8 mouse cellular contexts compared by ENCODE assay signal in the genomic region with DNA sequence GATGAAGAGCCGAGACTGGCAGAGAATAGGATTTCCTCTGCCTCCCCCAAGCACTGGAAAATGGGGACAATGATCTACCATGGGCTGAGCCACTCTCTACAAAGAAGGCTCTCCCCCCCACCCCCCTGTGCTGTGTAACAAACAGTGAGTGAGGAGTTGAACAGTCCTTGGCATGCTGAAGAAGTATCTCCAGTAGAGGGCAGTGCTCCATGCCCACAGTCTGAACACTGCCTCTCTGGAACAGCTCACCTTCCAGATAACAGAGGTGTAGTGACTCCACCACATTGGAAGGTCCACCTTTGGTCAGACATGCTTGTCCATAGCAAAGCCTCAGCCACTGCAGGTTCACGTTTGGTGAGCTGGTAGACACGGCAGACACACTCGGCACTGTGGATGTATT.
A peak's percentile ranks its signal among the peaks of the same experiment; 100 is the strongest.
DNase-seq lines count a peak whose midpoint lies in the region; ATAC-seq and TF ChIP-seq lines count a peak whose summit lies in the region.

No protein-coding gene starts in this region.

- peaks cover 1% of the 10 kb centered on the region for H3K27me3 ChIP-seq in CH12.LX (replicated peaks)
- no peaks in the 10 kb centered on the region for H3K27me3 ChIP-seq in limb, embryonic 12.5 days
- no peaks in the 10 kb centered on the region for H3K27me3 ChIP-seq in midbrain, postnatal 0 days (ENCODE audit: insufficient read depth, low read length)

- DNase-seq in CD4-positive, CD25-positive, alpha-beta regulatory T cell, adult 2 months (ENCODE audit: low read depth, low spot score): peak; percentile 86
- DNase-seq in CH12.LX (ENCODE audit: extremely low read depth): peak; percentile 54
- DNase-seq in midbrain, postnatal 0 days (ENCODE audit: low spot score): peak; percentile 60
- peak; percentile 47 to 51 for DNase-seq in thymus, postnatal 36 days

- no peak for ATAC-seq in CD4-positive, CD25-positive, alpha-beta regulatory T cell, adult 4 months
- peak; percentile 92 for ATAC-seq in common myeloid progenitor, adult 5-6 weeks (replicated peaks; ENCODE audit: low read depth, poor library complexity, severe bottlenecking)
- ATAC-seq in hematopoietic stem cell, adult 5-6 weeks (replicated peaks in 1 of 2; ENCODE audit: insufficient read depth in 1 of 2, low FRiP score in 2 of 2, low TSS enrichment in 1 of 2, low read depth in 1 of 2, poor library complexity in 2 of 2, severe bottlenecking in 2 of 2): peak; percentile 81 to 91
- ATAC-seq in limb, embryonic 12.5 days (ENCODE audit: insufficient number of reproducible peaks, insufficient read depth, low FRiP score, low TSS enrichment, low read depth): peak; percentile 32; the same call in 1 of the 2 replicates
- no peak for ATAC-seq in midbrain, postnatal 0 days (ENCODE audit: low FRiP score)

- no peaks in the 10 kb centered on the region for H3K79me2 ChIP-seq in CH12.LX (replicated peaks; ENCODE audit: control insufficient read depth, extremely low read depth, insufficient read depth, poor library complexity, severe bottlenecking)

- no peak overlapping the region for H3K4me3 ChIP-seq in CH12.LX (replicated peaks in 1 of 3; ENCODE audit: low read depth in 2 of 3, low read length in 2 of 3, poor library complexity in 1 of 3)
- no peak overlapping the region for H3K4me3 ChIP-seq in limb, embryonic 12.5 days (replicated peaks)
- no peak overlapping the region for H3K4me3 ChIP-seq in midbrain, postnatal 0 days (ENCODE audit: low read depth, low read length)

- peaks cover 3 to 17% of the 10 kb centered on the region in 2 experiments; a peak in 2 of 4 replicates for H3K4me1 ChIP-seq in CH12.LX (ENCODE audit: control insufficient read depth in 1 of 2, insufficient read depth in 2 of 2)
- peaks cover 42% of the 10 kb centered on the region for H3K4me1 ChIP-seq in limb, embryonic 12.5 days (replicated peaks)
- no peaks in the 10 kb centered on the region for H3K4me1 ChIP-seq in midbrain, postnatal 0 days (ENCODE audit: insufficient read depth, low read length)

- dilution Hi-C loops in CH12.LX (cut with MboI; ENCODE audit: extremely low pct_ligation_motif_present, extremely low pct_unique_long_range_greater_than_20kb, low sequenced_read_pairs): no loop called here

- H3K9ac ChIP-seq in CH12.LX (ENCODE audit: insufficient read depth, low read depth): no peak overlapping the region
- H3K9ac ChIP-seq in limb, embryonic 12.5 days (replicated peaks): no peak overlapping the region
- H3K9ac ChIP-seq in midbrain, postnatal 0 days (replicated peaks; ENCODE audit: low read length, poor library complexity, severe bottlenecking): no peak overlapping the region

- in situ Hi-C loops in CH12.LX (cut with MboI; ENCODE audit: low pct_ligation_motif_present, low pct_unique_long_range_greater_than_20kb, low sequenced_read_pairs): no loop called here

- no peaks in the 10 kb centered on the region for H3K36me3 ChIP-seq in CH12.LX (replicated peaks in 1 of 2; ENCODE audit: control insufficient read depth in 1 of 2, insufficient read depth in 1 of 2, low read length in 1 of 2)
- H3K36me3 ChIP-seq in limb, embryonic 12.5 days: no peaks in the 10 kb centered on the region
- H3K36me3 ChIP-seq in midbrain, postnatal 0 days (ENCODE audit: insufficient read depth, low read length): no peaks in the 10 kb centered on the region

- no peaks in the 10 kb centered on the region for H3K9me3 ChIP-seq in CH12.LX (replicated peaks; ENCODE audit: low read length)
- no peaks in the 10 kb centered on the region for H3K9me3 ChIP-seq in limb, embryonic 12.5 days
- H3K9me3 ChIP-seq in midbrain, postnatal 0 days (ENCODE audit: low read length): no peaks in the 10 kb centered on the region

- no peak for TF ChIP-seq EP300 in CH12.LX (IDR thresholded peaks at IDR 0.05; ENCODE audit: low read length)

- WGBS in limb, embryonic 12.5 days: 80% methylated on average over 4 of the region's 4 CpGs
- 79% methylated on average over 4 of the region's 4 CpGs for WGBS in midbrain, postnatal 0 days

- no peak overlapping the region for H3K4me2 ChIP-seq in CH12.LX (ENCODE audit: insufficient read depth, low read depth, poor library complexity, severe bottlenecking)
- H3K4me2 ChIP-seq in limb, embryonic 12.5 days: no peak overlapping the region
- no peak overlapping the region for H3K4me2 ChIP-seq in midbrain, postnatal 0 days (ENCODE audit: low read depth, low read length, poor library complexity, severe bottlenecking)

- H3K27ac ChIP-seq in CH12.LX (ENCODE audit: insufficient read depth, low read depth): no peak overlapping the region
- H3K27ac ChIP-seq in limb, embryonic 12.5 days: no peak overlapping the region
- H3K27ac ChIP-seq in midbrain, postnatal 0 days (ENCODE audit: low read depth, low read length): no peak overlapping the region

- peak; percentile 67 for TF ChIP-seq RAD21 in CH12.LX (IDR thresholded peaks at IDR 0.05; ENCODE audit: low read depth, low read length)

- peak; percentile 62 to 73 for TF ChIP-seq CTCF in CH12.LX (conservative IDR thresholded peaks at IDR 0.05 in 1 of 2, IDR thresholded peaks at IDR 0.05 in 1 of 2; ENCODE audit: low read depth in 2 of 2, low read length in 2 of 2)
- peak; percentile 78 for TF ChIP-seq CTCF in midbrain, postnatal 0 days (IDR thresholded peaks at IDR 0.05)

- TF ChIP-seq POLR2A in CH12.LX (IDR thresholded peaks at IDR 0.05; ENCODE audit: low read depth, low read length): no peak

TF ChIP-seq in CH12.LX, 34 proteins besides CTCF, POLR2A, EP300 and RAD21:
- no peak for TF ChIP-seq CHD2 (IDR thresholded peaks at IDR 0.05; ENCODE audit: low read length)
- peak; percentile 81 for TF ChIP-seq SMC3 (IDR thresholded peaks at IDR 0.05; ENCODE audit: low read depth, low read length)
TF ChIP-seq in CH12.LX: peak in this region for 1.

Comparison
In these comparisons a context has a peak if more than half of its experiments do, and no peak if none do; other contexts are left out.
1. ATAC-seq: peak in common myeloid progenitor, adult 5-6 weeks (single experiment), hematopoietic stem cell, adult 5-6 weeks (2 of 2) and limb, embryonic 12.5 days (single experiment); none in CD4-positive, CD25-positive, alpha-beta regulatory T cell, adult 4 months (single experiment) and midbrain, postnatal 0 days (single experiment).
2. Peak in every context shown above with its lines, with median percentiles within 50 percentile points of each other: DNase-seq.